Mouse (Mus musculus) frontal cortex, postnatal 36 days (tissue): ENCODE results near the gene Sez6l.

ENCODE experiments used
- DNase-seq, 2 experiments: peaks; one replicate each; pipeline ENCODE4 v3.0.0; 2022; ENCODE audit warnings: low spot score in 2 of 2

Sez6l gene

DNA sequence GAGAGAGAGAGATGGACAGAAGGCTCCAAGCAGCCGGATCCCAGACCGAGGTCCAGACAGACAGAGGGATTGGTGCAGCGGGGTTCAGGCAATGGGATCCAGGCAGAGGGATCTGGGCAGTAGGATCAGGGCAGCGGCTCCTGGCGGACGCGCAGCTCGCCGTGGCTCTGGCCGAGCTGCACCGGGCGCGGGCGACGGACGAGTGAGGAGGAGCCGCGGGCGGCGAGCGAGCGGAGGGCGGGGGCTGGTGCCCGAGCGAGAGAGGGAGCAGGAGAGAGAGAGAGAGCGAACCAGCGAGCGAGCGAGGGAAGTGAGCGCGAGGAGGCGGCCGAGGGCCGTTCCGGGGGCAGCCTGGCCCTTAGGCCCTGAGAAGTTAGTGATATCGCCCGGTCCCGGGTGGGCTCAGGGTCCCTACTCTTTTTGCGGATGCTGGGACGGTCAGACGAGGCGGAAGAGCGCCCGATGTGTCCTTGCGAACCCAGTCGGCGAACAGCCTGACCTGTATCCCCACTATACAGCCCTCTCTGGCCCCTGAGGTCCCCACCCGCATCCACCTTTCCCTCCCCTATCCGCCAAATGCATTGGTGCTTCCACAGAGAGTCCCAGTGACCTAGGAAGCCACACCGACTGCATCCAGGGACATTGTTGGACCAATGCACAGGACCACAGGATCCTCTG, at the start of gene Sez6l:
Gene Sez6l, minus strand, starts transcription at position 193 of the 678 bp plus-strand sequence.
- DNase-seq = peak; percentile 82 to 84

DNA sequence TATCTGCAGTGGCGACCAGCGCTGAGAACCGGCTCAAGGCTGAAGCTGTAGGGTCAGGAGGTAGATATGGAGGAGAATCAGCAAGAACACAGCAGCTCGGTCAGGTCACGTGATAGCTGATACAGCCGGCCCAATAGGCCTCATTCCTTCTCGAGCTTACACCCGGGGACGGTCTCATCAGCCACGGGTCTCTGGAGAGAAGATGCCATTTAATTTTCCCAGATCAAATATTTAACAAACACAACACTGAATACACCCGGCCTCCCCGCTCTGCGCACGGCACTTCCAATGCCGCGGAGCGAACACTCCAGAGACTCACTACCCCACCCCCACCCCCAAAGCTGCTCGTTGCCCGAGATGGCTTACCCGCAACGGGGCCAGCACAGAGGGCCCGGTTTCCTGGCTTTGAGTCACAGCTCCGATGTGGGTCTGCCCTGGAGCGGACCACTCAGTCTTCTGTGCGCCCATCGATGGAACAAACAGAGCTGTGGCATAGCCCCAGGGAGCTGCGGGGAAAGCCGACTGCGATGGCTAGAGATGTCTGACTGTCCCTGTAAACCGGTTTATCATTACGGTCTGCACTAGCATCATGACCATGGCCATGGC, 48.7 kb upstream of the Sez6l start:
- DNase-seq = no peak

DNA sequence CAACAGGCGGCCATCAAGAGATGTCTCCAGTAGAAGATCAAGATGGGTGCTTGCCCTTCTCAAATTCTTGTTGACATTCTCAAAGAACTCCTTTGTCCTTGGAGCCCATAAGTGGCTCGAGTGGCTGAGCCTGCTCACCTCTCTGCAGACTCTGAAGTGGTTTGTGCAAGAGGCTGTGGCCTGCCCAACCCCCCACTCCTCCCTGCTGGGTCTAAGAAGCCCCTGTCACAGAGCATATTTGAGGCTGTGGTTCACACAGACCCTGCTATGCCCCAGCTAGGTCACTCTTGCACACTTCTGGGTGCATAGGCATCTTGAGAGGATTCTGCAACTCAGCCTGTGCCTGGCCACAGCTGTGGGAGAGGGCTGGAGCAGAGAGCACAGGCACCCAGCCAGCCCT, 46.0 kb upstream of the Sez6l start:
- no peak for DNase-seq

DNA sequence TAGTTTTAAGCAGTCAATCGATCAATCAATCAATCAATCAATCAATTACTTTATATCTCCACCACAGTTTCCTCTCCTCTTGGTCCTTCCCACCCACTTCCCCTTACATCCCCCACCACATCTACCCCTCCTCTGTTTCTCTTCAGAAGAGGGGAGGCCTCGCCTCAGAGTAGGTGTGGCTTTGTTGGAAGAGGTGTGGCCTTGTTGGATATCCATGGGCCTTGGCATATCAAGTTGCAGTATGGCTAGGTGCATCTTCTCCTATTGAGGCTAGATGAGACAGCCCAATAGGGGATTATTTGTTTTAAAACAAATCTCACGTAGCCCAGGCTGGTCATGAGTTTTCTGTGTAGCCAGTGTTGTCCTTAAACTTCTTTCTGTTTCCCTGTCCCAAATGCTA, 43.3 kb upstream of the Sez6l start:
- no peak for DNase-seq

DNA sequence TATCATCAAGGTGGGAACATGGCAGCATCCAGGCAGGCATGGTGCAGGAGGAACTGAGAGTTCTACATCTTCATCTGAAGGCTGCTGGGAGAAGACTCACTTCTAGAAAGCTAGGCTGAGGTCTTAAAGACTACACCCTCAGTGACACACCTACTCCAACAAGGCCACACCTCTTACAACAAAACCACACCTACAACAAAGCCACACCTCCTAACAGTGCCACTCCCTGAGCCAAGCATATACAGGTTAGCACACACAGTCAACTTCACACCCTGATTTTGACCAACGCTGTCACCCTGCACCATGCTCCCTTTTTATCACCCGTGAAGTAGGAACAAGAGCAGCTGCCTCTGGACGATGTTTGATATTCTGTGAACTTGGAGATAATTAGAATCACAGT, 42.4 kb upstream of the Sez6l start:
- no peak for DNase-seq

DNA sequence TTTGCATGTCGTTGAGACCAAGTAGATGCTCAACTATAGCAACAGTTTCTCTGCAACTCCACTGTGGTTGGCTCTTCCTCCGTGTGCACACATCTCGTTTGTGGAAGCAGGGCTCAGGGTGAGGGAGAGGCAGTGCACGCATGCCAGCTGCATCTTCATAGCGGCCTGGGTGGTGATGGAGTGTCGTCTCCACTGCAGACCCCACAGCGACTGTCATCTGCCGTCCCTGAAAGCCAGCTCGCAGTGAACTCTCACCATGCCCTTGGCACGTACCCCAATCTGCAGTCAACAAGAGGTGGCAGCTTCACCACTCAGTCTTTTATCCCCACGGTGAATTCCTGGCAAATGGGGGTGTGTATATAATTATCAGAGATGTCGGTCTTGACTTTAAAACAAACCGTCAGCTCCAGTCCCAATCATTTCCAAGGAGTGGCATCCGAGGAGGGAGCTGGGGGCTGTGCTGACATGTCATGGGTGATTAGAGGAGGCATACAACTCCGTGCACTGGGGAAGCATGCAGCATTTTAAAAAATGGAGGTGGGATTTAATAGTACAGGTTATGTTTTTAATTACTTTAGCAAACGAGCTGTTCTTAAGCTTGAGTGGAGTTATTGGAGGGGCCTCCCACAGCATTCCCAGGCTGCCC, 40.7 kb upstream of the Sez6l start:
- no peak for DNase-seq

DNA sequence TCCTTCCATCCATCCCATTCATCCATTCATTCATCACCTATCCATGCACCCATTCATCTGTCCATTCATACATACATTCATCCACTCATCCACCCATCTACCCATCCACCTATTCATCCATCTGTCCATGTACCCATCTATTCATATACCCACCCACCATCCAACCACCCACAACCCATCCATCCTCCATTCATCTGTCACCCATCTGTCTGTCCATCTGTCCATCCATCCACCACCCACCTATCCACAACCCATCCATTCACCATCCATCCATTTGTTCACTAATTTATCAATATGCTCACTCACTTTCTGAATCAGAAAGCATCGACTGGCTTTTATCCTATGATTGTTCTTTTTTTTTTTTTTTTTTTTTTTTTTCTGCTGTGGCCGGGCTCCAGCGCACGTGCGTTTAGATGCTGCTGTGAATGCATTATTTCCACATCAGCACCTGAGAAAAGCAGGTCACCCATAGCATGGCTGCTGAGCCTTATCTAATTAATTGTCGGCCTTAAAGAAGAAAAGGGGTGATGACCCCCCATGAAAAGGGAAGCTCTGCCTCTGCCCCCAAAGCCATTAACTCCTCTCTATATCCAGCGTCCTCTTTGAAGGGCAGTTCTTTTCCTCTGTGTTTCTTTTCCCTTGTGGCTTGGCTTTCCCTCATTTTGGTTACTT, 39.1 kb upstream of the Sez6l start:
- no peak for DNase-seq

DNA sequence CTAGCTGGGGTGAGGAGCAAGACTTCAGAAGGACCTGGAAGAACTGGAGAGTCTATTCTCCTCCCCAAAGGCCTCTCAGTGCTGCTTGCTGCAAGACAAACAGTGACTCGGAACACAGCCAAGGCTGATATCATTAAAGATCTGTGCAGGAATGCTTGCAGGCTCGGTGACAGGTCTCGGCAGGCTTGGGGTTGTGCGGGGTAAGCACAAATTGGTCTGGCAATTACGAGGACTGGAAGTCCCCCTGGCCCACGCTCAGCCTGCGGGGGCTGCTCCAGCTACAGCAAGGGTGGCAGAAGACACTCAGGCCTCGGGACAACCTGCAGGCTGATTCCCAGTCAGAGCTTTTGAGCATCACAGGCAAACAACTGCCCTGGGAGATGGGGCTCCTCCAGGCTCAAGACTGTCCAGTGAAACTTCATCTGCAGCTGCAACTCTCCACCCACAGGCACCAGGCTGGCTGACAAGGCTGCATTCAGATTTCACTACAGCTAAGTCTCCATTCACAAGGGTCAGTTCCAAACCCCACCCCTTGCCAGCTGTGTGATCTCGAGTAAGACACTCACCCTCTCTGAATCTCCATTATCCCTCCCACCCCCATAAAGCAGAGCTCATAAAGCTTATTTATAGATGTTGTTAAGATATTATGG, 31.0 kb upstream of the Sez6l start:
- DNase-seq = no peak

DNA sequence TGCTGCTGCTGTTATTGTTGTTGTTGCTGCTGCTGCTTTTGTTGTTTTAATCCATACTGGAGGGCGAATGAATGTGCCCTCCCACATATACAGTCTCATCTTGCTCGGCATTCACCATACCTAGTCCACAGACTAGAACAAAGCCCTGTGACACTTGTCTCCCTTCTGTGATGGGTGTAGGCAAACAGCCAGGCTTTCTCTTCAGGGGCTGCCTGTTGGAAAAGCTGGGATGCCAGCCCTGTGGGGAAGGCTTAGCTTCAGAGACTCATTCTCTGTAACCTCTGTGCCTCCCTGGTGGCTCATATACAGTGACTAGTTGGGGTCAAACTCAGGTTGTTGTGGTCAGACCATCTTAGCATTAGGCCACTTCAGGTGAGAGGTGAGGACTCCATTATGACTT, 30.1 kb upstream of the Sez6l start:
- DNase-seq = no peak

DNA sequence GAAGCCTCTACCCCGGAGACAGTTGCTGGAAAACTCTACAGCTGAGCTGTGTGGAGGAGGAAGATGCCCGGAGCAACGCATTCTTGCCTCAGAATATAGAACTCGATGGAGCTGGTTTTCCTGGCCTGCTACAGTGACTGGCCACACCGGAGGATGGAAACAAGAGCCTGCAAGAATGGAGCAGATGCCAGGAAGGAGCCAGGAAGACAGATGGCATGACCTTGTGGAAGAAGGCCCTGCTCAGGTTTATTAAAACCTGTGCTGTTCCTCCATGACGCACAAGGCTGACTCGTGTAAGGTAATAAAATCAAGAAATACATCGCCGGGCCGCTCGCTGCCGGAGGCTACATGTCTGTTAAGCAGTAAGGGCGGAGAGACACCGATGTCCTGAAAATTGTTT, 28.4 kb upstream of the Sez6l start:
- DNase-seq = no peak

DNA sequence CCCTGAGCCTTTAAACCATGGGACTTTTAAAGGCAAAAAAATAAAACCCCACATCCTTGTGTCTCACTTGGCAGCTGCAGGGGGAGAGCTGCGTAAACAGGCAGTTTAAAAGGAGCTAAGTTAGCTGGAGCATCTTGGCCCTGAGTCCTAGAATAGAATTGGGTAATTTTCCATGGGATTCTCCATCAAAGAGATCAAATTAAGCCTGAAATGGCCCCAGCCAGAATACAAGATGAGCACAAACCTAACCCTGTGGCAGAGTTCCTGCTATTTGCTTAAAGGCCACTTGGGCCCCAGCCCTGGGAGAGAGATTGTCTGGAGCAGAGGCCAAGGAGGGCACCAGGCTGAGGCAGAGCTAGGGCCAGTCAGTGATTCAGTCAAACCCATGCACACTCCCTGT, 27.3 kb upstream of the Sez6l start:
- peak in 1 of 2 experiments; percentile 28 for DNase-seq

DNA sequence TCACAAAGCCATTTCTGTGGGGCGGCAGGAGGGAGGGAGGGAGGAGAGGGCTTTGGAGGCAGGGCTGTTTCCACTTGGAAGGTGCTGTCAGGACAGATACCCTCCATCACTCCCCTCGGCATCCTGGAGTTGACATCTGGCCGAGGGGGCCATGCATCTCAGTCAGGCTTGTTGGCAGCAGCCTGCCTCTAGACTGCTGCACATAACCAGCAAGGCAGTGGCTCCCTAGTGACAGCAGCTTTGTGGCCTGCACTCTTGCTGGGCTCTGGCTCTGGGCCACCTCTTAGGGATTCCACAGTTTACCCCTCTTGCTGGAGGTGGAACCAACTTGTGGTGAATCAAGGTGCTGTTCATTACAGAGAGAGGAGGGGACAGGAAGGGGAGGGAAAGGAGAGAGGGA, 26.6 kb upstream of the Sez6l start:
- DNase-seq = no peak

DNA sequence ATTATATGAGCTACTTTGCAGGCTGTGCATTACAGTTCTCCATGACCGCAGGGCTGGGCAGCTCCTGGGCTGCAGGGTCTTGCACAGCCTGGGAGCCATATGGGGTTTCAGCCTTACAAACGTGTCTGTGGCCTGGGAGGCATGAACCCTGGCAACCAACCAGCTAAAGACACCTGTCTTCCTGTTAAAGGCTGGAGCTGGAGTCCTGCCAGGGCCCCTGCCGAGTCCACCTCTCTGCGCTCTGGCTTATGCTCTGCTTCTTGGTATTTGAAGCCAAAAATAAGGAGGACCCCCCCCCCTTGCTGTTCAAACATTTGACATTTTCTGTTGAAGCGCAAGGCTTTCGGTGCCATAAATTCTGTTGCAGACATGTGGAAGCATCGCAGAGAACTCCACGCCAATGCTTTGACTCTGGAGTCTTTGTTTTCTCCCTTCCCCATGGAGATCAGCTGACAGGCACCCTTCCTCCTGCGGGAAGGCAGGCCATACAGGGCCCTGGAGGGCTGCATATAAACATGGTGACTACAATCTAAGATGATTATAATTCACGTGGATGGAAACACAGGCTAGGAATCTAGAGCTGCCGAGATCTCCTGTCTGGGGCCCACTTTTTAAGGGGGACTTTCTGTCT, 23.4 kb upstream of the Sez6l start:
- DNase-seq = no peak

DNA sequence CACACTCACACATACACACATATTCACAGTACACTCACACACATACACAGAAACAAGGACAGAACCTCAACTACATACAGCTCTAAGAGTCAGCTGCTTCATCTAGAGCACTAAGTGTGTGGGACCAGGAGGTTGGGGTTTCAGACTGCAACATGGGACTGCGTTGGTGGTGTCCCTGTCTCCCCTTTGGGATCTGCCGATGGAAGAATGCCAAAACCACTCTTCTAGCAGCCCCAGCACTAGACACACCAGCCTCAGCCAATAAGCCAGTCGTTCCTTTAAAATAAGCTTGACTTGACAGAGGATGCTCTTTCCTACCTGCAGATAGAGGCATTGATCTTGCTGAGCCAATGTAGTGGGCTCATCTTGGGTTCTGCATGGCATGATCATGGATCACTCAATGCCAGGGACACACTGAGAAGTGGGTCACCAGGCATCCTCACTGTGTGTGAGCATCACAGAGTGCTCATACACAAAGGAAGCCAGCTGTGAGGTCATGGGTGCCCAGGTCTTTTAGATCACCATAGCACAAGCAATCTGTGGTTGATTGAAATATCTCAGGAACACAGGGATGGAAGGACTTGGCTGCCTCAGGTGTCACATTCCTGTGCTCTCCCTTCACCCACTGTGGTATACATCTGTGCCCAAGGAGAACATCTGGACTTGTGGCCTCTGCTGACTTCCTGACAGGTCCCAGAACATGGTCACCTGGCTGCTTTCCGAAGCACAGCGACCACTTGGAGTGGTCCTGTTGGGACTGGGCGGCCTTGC, 22.7 kb upstream of the Sez6l start:
- no peak for DNase-seq

DNA sequence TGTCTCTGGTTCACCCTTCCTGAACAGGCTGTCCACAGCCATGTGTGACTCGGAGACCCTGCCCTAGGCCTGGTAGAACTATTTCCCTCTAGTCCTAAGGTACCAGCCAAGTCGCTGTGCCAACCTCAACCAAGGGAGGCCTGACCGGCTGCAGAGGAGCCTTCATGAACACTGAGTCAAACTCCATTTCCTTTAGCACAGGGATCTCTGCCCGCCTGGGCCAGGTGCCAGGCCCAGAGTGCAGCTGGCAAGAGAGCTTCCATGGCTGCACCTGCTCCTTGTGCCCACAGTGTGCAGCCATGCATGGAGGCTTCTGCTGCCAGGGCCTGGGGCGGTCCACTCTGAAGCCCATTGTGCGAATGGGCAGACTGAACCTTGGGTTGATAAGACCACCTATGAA, 20.9 kb upstream of the Sez6l start:
- DNase-seq = peak in 1 of 2 experiments; percentile 48

DNA sequence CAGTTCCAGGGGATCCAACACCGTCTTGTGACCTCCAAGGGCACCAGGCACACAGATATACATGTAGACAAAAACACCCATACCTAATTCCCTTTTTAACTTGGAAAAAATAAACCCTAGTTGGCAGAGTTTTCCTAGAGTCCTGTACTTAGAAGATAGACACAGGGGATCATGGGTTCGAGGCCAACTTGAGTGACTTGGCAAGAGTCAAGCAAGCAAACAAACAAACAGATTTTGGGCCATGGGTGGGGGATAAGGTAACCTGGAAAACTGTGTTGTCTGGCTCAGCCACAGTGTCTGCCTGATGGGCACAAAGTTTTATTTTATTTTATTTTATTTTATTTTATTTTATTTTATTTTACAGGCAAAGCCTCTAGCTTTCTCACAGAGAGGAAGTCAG, 20.3 kb upstream of the Sez6l start:
- DNase-seq = no peak

DNA sequence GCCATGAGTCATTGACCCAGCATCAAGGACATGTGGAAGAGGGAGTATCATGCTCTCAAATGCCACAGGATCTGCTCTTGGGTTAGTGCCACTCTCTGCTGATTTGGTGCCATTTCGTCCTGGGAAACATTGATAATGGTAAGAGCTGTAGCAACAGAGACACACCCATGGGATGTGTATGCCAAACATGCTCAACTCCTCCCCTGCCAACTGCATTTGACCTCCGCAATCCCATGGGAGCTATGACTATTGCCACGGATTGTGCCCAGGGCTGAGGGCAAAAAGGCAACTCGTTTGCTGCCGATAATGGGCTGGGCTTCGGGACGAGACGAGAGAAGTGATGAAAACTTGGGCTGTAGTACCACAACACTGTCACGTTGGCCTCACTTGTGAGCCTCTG, 19.7 kb upstream of the Sez6l start:
- DNase-seq = no peak

DNA sequence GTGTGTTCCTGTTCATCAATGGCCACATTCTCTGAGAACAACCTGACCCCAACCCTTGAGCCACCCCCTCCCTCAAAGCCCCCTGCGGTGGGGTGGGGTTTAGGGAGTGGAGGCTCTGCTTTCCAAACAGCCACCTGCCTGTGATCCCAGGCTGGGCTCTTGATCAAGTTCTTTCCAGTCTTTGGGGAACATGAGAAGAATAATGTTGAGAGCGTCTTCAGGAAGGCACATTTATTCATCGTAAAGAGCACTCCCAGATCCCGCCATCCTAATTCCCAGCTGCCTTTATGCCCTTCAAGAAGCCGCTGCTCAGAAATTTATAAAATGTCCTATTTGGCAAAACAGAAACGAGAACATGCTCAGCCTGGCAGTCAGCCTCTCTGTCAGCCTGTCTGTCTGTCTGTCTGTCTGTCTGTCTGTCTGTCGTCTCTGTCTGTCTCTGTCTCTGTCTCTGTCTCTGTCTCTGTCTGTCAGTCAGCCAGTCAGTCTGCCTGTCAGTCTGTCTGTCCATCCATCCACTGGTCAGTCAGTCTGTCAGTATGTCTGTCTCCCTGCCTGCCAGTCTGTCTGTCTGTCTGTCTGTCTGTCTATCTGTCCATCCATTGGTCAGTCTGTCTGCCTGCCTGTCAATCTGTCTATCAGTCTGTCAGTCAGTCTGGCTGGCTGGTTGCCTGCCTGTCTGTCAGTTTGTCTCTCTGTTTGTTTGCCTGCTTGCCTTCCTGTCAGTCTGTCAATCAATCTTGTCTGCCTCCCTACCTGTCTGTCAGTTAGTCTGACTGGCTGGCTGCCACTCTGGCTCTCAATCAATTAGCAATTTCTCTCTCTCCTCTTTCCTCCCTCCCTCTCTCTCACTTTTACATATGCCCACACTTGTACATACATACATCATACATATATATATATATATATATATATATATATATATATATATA, 19.0 kb upstream of the Sez6l start:
- no peak for DNase-seq

DNA sequence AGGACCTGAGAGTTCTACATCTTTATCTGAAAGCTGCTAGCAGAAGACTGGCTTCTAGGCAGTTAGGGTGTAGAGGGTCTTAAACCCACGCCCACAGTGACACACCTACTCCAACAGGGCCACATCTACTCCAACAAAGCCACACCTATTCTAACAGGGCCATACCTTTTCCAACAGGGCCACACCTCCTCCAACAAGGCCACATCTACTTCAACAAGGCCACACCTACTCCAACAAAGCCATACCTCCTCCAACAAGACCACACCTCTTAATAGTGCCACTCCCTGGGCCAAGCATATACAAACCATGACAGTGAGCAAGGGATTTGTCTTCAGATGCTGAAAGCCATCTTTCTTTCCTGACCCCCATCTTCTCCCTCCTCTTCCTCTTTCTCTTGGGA, 14.7 kb upstream of the Sez6l start:
- DNase-seq = no peak

DNA sequence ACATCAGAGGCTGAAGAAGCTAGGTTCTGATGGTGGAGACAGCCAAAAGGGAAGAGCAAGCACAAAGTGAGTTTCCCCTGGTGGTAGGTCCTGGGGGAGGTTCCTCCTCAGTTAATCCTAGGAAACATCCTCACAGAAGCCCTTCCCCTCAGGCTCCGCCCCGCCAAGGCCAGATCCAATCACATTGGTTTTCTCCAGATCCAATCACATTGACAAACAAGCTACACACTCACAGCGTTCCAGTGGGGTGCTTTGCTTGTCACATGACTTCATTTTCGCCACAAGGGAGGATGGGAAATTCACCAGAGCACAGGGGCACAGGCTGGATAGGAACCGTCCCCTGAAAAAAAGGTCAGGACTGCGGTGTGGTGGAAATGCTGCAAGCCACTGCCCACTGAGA, 9.1 kb upstream of the Sez6l start:
- DNase-seq = no peak
